Mouse (Mus musculus): Measurements from ENCODE around the gene Ccdc146.
"Not testable (repeated sequence)": the region's sequence is repeated elsewhere in the genome, so short reads cannot be mapped to it uniquely, and the experiment has no call there.

Gene Ccdc146

GRCm38 (mm10) chr5:21387340-21387739 lies 37.1 kb downstream of the Ccdc146 start:
- DNase-seq (ENCODE audit: low spot score in 2 of 2), result no peak

GRCm38 (mm10) chr5:21386432-21386831 lies 38.0 kb downstream of the Ccdc146 start:
- DNase-seq (ENCODE audit: low spot score in 2 of 2), result no peak

GRCm38 (mm10) chr5:21384976-21385375 lies 39.5 kb downstream of the Ccdc146 start:
- no peak for DNase-seq (ENCODE audit: low spot score in 2 of 2)

- no peak for DNase-seq (ENCODE audit: low spot score in 2 of 2)
Measured at GRCm38 (mm10) chr5:21384252-21384960, 40.1 kb downstream of the Ccdc146 start.

- DNase-seq (ENCODE audit: low spot score in 2 of 2), result no peak
Measured at GRCm38 (mm10) chr5:21383392-21384251, 40.9 kb downstream of the Ccdc146 start.

- no peak for DNase-seq (ENCODE audit: low spot score in 2 of 2)
Measured at GRCm38 (mm10) chr5:21382678-21383077, 41.8 kb downstream of the Ccdc146 start.

GRCm38 (mm10) chr5:21381986-21382385 lies 42.5 kb downstream of the Ccdc146 start:
- DNase-seq (ENCODE audit: low spot score in 2 of 2), result no peak

GRCm38 (mm10) chr5:21378397-21378796 lies 46.1 kb downstream of the Ccdc146 start:
- no peak for DNase-seq (ENCODE audit: low spot score in 2 of 2)

GRCm38 (mm10) chr5:21376935-21377334 lies 47.5 kb downstream of the Ccdc146 start:
- DNase-seq (ENCODE audit: low spot score in 2 of 2), result no peak

- no peak for DNase-seq (ENCODE audit: low spot score in 2 of 2)
Measured at GRCm38 (mm10) chr5:21373180-21373518, 51.3 kb downstream of the Ccdc146 start.

- peak; percentile 13 to 49 for DNase-seq (ENCODE audit: low spot score in 2 of 2)
Measured at GRCm38 (mm10) chr5:21372493-21373179, 51.8 kb downstream of the Ccdc146 start, which contains the start of gene Fgl2. Fgl2 (plus strand) TSS chr5:21372642.

GRCm38 (mm10) chr5:21371920-21372319 lies 52.6 kb downstream of the Ccdc146 start:
- DNase-seq (ENCODE audit: low spot score in 2 of 2), result no peak

- no peak for DNase-seq (ENCODE audit: low spot score in 2 of 2)
Measured at GRCm38 (mm10) chr5:21370218-21370947, 54.1 kb downstream of the Ccdc146 start.

- no peak for DNase-seq (ENCODE audit: low spot score in 2 of 2)
Measured at GRCm38 (mm10) chr5:21367514-21367913, 57.0 kb downstream of the Ccdc146 start.

GRCm38 (mm10) chr5:21366338-21367053 lies 58.0 kb downstream of the Ccdc146 start:
- DNase-seq (ENCODE audit: low spot score in 2 of 2), result no peak

GRCm38 (mm10) chr5:21363343-21363742 lies 61.1 kb downstream of the Ccdc146 start:
- no peak for DNase-seq (ENCODE audit: low spot score in 2 of 2)

- no peak for DNase-seq (ENCODE audit: low spot score in 2 of 2)
Measured at GRCm38 (mm10) chr5:21358648-21359047, 65.8 kb downstream of the Ccdc146 start.

- no peak for DNase-seq (ENCODE audit: low spot score in 2 of 2)
Measured at GRCm38 (mm10) chr5:21351678-21352077, 72.8 kb downstream of the Ccdc146 start.

GRCm38 (mm10) chr5:21348366-21348765 lies 76.1 kb downstream of the Ccdc146 start:
- no peak for DNase-seq (ENCODE audit: low spot score in 2 of 2)

- not testable (repeated sequence) for DNase-seq (ENCODE audit: low spot score in 2 of 2)
Measured at GRCm38 (mm10) chr5:21342265-21342664, 82.2 kb downstream of the Ccdc146 start.

- no peak for DNase-seq (ENCODE audit: low spot score in 2 of 2)
Measured at GRCm38 (mm10) chr5:21332119-21332518, 92.4 kb downstream of the Ccdc146 start.

All from spleen, postnatal 10 days (tissue).